Mouse (Mus musculus) kidney, postnatal 10 days (tissue): ENCODE measurements at regions not wholly inside any gene's neighbourhood (a gene's known extent, or its start where the extent isn't known, plus 50 kb on each side); places are given as distances from the start of the nearest gene placed in this dataset.

Source experiments
- DNase-seq: peaks from one replicate; pipeline ENCODE4 v3.0.0; 2021; ENCODE audit warnings: mixed read lengths

DNA sequence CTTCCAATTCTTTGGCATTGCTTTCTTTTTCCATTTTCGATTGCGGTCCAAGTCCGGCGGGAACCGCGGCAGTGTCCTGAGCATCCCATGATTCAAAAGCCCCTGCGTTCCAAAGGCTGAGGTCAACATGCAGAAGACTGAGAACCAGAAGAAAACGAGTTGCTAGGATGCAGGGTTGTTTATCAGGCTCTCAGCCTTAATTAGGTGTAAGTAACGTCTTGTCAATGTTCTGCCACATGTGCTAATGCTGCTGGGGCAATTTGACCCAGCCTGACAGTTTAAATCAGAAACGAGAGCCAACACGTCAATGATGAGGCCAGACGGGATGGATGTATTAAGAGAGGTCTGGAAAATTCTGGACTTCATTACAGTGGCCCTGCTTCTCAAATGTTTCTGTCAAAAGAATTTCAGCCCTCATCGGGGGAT lies 239.4 kb downstream of the Gm45692 start:
- no peak for DNase-seq

DNA sequence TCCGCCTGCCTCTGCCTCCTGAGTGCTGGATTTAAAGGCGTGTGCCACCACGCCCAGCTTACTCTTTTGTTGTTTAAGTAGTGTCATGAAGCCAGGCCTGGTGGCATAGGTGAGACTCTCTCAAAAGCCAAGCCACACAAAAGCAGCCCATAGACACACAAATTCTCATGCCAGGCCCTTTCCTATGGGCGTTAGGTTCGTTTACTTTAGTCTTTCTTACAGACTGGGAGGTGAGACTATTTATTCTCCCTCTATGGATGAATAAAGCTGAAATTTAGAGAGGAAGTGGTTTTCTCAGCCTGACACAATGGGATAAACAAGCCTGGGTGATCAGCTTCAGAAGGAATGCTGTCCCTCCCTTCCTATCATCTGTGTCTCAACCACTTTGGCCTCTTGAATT lies 243.0 kb downstream of the Gm45692 start:
- DNase-seq, result no peak

DNA sequence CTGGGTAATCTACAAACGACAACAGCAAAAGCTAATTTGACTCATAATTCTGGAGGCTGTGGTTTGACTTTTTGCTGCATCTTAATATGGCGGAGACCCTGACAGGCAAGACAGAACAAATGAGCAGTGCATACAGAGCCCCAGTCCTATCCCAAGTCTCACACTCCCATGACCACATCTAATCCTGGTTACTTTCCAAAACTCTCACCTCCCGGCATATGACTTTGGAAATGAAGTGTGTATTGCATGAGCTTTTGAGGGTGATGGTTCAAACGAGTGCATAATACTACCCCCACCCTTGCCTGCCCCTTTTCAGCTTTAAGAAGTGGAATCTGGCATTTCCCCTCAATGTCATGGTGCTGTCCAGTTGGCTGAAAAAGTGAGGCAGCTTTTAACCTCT lies 244.3 kb downstream of the Gm45692 start:
- no peak for DNase-seq

DNA sequence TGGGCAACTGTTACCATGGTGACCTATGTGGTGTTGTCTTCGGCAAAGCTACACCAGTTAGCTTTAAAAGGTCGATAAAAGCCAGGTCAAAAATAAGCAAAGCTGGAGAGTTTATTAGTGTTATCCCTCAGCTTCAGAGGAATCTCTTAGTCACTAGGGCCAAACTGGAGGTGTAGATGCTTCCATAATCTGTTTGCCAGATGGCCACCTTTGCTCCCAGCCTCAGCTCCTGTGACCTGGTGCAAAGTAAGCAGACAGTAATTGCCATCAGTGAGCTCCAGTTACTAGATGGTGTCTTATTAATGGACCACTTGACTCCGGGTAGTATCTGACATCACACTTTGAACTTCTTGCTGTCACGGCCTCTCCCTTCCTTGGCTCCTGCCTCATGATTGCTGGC lies 245.3 kb downstream of the Gm45692 start:
- DNase-seq, result no peak

DNA sequence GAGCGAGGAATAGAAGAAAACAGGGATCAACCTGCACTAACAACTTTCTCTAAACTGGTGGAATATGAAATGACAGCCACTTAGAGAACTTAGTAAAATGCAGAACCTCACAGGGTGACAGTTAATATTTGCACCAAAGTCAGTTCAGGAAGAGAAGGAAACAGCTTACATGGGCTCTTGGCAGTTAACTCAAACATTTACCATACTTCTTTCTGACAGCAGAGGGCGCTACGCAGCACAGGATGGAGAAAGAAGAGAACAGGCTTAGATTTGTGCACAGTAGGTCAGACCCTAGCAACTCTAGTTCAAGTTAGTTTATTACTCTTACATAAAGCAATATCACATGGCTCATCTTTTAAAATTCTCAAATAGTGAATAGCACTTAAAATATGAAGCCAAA lies 261.3 kb downstream of the Gm45692 start:
- peak; percentile 84 for DNase-seq

DNA sequence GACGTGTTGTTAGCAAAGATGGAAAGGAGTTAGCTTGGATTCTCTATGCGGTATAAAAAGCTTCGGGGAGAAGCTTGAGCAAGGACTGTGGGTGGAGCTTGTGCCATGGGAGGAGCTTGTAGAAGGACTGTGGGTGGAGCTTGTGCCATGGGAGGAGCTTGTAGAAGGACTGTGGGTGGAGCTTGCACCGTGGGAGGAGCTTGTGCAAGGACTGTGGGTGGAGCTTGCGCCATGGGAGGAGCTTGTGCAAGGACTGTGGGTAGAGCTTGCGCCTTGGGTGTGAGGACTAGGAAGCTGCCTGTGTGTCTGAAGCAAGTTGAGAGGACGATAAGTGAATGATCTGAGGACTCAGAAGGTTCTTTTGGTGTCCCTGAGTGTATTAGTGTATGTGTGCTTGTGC lies 263.1 kb downstream of the Gm45692 start:
- DNase-seq, result no peak

DNA sequence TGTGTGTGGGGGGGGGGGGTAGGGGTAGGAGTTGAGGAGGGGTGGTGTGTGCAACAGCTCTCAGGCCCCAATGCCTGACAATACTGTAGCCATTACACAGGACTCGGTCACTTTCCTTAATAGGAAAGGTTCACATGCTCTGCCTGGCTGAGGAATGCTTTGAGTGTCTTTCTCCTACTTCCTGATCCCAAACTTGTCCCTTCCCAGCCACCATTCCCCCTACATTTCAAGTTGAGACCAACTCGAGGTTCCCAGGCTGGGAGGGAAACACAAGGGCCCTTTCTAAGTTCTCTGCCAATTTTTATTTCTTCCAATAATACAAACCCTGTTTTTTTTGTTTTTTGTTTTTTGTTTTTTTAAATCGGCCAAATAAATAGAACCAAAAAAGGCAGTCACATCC lies 264.6 kb downstream of the Gm45692 start:
- DNase-seq, result peak; percentile 58

DNA sequence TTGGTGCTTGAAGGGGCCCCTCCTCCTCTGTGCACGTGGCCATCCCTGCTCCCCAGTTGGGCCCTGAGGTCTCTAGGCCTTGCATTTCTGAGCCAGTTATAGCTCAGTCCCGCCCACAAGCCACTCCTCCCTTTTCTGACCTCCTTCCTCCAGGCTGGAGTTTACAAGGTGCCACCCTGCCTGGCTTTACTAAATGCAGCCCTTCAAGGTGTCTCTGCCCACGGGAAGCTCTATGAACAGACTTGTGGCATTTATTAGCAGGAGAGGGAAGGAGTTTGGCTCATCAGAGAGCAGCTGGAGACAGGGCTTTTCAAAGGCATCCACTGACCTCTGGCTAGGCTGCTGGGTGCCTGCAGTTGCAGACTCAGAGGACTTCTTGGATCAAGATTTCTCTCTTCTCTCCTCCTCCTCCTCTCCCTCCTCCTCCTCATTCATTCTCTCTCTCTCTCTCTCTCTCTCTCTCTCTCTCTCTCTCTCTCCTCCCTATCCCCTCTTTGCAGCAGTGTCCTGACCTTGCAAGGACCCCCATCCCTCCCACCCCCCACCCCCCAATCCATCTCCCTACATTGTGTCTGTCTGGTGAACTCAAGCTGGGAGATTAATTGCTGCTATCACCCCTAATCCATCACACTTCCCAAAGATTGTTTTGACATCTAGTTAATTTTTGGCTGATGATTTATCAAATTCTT lies 265.1 kb downstream of the Gm45692 start:
- DNase-seq, result peak; percentile 74

DNA sequence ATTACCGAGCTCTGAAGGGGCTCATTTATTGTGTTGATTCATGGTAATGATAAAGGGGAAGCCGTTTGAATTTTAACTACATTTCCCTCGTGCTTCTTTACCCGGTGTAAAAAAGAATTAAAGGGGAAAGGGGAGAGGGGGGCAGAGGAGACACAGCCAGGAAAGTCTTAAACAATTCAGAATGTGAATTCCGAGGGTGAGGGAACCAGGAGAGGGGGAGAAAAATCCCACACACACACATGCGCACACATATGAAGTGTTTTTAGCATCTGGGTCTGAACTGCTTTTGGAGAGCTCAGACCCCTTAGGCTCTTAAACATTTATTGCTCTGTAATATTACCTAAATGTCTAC lies 265.6 kb downstream of the Gm45692 start:
- no peak for DNase-seq

DNA sequence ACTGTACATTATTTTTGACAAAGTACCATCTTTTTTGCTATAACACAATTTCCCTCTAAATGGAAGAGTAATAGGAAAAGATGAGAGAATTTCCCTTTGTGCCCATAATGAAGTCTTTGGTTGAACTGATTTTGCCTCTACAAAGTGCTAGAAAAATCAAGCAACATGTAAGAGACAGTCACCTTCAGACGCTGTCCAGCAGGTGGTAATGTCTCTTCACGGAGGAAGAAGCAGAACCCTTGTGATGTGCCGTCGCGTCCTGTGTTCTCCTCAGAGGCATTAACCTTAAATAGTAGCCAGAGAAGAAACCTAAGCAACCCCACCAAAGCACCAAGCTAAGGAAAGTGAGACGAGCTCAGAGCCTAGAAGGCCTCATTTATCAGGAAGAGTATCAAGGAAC lies 275.7 kb downstream of the Gm45692 start:
- no peak for DNase-seq

DNA sequence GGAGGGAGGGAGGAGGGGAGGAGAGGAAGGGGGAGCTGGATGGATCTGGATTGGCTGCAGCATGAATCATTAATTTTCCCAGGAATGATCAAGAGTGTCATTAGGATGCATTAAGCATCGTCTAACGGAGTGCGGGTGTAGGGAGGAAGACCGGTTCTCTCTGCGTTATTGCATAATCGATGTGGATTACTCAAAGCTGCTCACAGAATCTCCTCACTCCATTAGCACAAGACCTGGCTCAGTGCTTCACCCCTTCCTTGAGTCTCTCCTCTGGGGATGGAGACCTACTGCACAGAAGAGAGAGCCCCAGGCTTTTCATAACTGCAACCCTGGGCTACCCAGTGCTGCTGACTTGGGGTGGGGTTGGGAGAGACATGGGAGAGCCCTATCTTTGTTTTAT lies 300.7 kb downstream of the Gm45692 start:
- no peak for DNase-seq

DNA sequence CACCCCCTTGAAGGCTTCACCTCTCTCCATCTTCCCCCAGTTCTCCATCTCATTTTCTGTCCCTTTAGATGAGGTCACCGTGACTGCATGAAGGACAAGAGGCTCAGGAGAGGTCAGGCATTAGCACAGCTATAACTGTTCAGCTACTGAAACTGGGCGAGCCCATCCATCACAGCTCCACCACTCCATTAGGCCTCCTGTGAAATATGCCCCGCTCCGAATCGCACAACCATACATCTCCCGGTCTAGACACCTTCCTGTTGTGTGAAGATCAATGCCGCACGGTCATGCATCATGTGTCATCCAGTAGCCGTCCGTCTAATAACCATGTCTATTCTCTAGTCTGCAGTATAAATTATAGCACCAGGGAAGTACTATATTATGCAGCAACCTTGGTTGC lies 301.2 kb downstream of the Gm45692 start:
- no peak for DNase-seq

DNA sequence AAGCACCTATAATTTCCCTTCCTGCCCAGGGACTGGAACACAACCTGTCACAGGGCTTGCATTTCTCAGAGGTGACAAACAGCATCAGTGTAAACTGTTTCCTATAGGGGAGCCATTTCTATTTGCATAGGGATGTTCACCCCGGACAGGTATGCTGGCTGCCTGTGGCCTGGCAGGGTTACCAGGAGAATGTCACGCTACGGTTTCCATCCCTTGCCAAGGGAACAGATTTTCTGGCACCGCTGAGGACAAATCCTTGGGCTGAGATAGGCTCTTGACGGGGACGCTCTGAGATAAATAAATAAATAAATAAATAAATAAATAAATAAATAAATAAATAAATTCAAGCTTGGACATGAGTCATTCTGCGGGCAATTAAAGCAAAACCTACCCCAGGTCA lies 308.0 kb downstream of the Gm45692 start:
- no peak for DNase-seq

DNA sequence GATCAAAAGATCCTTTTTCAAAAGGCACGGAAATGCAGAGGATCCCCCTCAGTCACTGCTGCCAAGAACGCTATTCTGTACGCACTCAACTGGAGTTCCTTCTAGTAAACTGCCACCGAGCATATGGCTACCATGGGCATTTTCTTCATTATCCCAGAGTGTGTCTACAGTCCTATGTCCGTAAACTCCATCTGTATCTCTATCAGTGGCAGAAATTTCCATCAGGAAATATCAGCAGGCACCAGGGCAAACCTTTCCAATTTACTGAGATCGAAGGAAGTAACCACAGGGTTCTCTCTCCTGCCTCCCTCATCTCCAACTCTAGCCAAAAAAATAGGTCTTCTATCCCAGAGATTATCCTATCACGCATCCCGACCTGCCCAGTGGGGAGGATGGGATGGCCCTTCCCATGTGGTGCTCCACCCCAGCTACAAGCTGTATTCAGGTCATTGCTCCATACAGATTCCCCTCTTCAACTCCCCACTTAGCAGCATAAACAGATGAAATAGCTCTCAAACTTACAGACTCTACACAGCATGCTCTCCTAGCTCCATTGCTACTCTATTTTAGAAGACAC lies 310.5 kb downstream of the Gm45692 start:
- DNase-seq, result no peak

DNA sequence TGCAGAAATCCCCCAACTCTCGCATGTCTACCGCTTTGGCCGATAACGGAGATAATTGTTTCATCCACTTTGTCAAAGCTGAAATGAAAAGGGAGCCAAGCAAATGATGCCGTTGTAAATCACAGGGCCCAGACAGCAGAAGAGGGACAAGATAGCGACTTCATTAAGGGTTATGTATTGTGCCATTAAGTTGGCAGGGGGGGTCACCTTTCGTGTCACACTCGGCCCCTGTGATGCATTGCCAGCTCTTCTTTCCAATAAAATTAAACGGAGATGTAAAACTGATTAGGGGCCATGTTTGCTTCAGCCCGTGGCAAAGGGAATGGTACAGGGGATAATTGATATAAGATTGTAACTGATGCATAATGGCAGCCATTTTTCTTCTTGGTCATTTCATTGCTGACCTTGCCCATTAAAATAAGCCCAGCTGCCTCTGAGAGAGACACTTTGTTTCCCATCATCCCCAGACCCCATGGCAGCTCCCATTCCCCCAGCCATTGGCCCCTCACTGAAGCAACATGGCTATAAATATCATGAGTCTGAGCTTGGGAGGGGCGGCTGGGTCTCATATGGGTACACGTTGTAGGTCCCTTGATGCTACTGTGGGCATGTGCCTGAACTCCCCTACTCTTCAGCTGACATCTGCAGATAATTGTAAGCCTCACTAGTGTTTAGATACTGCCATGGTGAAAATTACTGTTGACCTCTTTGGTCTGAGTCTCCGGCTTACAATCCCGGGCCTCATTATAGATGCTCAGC lies 313.0 kb downstream of the Gm45692 start:
- DNase-seq, result no peak

DNA sequence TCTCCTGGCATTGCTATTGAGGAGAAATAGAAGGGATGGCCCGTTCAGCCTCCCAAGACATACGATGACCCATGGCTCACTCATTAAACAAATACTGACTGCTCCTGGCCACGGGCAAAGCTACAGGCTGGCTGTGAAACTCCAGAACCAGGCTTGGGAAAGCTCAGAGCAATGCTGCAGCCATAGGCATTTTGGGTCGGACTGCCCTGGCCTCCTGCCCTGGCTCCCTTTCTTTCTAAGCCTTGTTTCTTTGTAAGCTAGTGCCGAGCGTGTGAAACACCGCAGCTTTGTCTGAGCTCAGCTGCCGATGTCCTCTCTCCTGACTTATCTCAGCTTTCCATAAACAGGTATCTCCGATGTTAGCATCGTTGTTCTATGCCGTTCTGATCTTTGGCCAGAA lies 316.9 kb downstream of the Gm45692 start:
- no peak for DNase-seq

DNA sequence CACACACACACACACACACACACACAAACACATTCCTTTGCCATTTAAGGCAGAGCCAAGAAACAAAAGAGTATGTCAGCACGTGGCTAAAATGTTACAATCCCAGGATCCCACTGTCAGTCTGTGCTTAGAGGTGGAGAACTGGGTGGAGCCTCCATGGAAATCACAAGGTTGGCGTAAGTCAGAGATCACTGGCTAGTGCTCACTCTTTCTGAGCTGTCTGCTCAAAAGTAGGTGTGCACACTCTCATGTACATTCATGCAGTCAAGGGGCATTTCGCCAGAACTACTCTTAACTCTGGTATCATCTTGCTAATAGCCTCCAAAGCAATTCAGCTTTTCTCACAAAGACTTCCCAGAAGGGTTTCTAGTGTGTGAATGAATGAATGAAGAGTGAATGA lies 318.2 kb downstream of the Gm45692 start:
- no peak for DNase-seq

DNA sequence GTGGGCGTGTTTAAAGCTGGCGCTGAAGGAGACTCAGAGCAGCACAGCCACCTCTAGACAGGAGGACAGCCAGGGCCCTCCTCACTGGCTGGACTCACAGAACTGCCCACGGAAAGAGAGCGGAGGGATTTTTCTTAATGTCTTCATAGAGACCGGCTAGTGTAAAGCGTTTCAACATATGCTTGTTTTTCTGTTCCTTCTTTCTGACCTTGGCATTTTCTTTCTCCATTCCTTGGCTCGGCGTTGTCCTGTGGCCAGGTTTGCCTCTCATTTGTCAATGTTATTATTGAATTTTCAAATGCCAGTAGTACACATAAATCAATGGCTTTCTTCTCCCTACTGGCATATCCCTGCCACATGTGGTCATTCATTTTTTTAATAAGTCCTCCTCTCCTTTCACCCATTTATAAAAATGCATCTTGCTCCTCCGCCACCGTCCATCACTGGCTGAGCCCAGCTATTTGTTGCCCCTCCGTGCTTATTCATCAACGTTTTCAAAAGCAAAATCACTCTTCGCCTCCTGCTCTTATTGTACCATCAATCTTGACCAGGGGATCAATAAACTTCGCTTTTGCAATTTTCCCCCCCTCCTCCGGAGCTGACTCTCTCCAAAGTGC lies 319.0 kb downstream of the Gm45692 start:
- DNase-seq, result no peak

DNA sequence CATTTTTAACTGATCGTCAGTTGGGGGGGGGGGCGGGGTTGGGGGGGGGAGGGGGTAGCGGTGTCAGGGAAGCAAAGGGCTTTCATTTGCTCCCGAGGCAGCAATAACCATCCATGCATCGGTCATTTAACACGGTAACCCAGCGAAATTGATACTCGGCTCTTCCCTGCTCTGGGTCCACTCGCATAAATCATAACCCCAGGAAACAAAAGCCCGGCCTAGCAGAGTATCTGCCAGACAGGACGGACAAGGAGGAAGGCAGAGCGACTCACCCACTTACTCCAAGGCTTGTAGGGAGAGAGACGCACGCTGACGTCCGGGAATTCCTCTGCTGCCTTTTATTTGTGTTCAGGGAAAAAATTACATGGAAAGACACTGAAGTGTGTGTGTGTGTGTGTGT lies 319.5 kb downstream of the Gm45692 start:
- DNase-seq, result peak; percentile 37

DNA sequence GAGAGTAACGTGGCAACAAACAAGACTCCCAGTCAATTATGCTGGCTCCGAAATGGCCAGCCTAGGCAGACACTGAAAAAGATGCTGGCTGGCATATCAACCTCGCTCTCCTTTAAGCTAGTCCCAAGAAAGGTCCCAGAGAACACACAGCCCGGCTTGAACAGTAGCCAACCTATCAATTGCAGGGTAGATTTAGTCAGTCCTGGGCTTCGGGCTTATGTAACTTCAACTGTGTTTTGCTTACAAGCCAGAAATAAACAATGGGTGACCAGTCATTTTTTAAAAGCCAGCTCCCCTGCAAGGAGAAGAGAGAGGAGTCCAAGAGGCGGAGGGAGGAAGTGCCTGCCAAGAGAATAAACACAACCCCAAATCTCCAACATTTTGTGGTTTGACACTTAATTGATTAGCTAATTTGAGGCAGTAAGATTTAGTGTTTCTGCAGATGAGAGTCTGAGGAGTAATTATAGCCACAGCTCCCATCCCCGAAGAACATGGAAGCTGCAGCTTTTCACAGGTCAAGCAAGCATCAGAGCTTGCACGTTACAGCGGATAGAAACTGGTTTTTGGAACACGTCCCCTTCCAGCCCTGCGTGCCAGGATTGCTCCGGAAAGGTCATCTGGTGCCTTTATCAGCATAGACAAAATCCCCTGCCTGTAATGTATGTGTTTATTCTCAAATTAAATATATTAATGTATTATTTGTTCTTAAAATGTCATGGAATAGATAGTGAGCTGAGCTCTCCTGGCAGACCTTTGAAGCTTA lies 322.1 kb downstream of the Gm45692 start:
- DNase-seq, result no peak

DNA sequence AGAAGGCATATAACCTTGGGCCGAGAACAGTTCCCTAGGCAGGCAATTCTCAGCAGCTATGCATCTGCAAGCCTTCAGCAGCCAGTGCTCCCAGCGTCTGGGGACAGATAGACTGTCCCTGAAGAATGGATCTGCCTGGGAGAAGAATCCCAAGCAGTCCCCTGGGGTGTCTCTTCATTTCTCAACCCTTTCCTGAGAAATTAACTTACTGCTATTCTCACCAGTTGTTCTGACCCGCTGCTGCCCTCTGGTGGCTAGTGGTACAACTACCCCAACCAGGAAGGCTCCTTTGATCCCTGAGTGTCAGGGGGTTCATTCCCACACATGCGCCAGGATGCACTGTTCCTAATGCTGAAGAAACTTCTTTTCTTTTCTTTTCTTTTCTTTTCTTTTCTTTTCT lies 323.7 kb downstream of the Gm45692 start:
- DNase-seq, result peak; percentile 87

DNA sequence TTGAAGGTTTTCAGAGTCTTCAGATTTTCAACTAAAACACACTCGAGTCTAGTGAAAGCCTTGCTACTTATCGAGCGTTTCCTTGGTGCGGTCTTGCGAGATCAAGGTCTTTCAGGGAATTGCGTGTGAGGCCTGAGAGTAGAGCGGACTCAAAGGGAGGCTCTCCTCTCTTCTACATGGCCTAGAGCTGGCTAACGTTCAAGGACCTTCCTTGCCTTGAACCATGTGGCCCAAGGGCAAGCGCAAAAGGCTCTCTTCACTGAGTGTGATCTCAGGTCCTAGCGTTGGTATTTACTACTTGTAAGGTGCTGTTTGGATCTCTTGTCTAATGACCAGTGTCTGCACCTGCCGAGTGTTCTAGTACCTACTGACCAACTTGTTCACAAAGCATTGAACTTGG lies 324.4 kb downstream of the Gm45692 start:
- DNase-seq, result no peak

DNA sequence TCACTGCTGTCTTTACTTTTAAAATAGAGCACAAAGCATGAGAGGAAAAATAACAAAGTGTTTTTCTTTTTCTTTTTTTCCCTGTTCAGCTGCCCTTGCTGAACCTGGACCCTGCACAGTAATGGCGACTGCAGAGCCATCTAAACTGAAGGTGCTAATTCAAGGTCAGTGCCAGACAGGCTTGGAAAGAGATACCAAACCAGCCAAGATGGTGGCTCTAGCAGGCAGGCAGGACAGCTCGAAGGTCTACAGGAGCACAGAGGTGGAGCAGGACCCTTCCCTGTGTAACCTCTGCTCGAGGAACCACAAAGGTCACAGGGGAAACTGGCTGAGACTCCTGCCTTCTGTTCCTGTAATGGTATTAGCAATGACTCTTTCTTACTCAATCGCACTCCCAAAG lies 326.7 kb downstream of the Gm45692 start:
- DNase-seq, result no peak
